Mouse (Mus musculus): ENCODE measurements around the gene Grm5. TPM values are rescaled to one million over a fixed set of nuclear protein-coding genes. Genes with fewer than 3 reads are reported as not detected.

The Grm5 gene
- polyA plus RNA-seq, 1 experiment from 2014 or later: 0.03 TPM

DNA sequence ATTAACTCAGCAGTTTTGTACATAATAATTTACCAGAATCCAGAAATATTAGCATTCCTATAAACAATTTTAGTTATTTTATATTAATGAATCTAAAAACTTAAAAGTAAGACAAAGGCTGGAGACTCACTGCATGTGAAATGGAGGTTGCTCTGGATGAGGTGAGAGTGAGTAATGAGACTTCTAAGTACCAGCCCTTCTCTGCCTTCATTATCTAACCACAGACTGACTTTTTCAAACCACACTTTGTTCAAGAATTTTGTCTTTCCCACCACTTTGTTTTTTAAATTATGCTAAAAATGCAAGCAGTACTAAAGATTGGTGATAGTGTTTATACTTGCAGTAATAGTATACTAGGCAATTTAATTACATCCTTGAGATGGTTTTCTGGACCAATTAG is 259.5 kb downstream of the Grm5 start:
- Histone ChIP-seq H3K4me3 (ENCODE audit: low read depth, low read length) (no peak overlapping the region), H3K27me3 (ENCODE audit: insufficient read depth, low read length) (no peaks in the 10 kb centered on the region), H3K4me1 (ENCODE audit: insufficient read depth) (no peaks in the 10 kb centered on the region), H3K27ac (ENCODE audit: low read depth) (no peak overlapping the region), H3K9me3 (ENCODE audit: low read depth, low read length) (no peaks in the 10 kb centered on the region), H3K9ac (no peak overlapping the region), H3K4me2 (no peak overlapping the region), H3K36me3 (ENCODE audit: insufficient read depth) (no peaks in the 10 kb centered on the region)
- DNase-seq (peak; percentile 73), ATAC-seq (ENCODE audit: insufficient read depth) (peak; percentile 52; the same call in 1 of the 2 replicates)
- no peak for TF ChIP-seq CTCF (IDR thresholded peaks at IDR 0.05; ENCODE audit: low read depth)

DNA sequence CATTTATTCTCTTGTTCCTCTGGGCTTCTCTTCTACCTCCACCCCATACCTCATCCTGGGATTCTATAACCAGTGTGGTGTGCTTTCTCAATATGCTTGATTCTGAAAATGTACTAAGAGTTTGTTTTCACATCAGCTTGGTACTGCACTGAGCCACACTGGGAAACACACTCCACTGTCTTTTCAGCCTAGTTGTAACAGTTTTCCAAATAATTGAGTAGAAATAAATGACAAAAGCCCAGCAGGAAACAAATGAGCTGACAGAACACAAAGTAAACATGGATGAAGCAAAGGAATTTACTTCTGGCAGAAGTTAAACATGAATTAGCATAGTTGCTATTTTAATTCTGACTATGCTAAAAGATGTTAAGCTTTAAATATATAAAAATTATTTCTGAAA is 262.1 kb downstream of the Grm5 start:
- Histone ChIP-seq H3K9me3 (ENCODE audit: low read depth, low read length) (no peaks in the 10 kb centered on the region), H3K4me2 (no peak overlapping the region), H3K4me3 (ENCODE audit: low read depth, low read length) (no peak overlapping the region), H3K36me3 (ENCODE audit: insufficient read depth) (no peaks in the 10 kb centered on the region), H3K27me3 (ENCODE audit: insufficient read depth, low read length) (no peaks in the 10 kb centered on the region), H3K27ac (ENCODE audit: low read depth) (peak overlapping the region; percentile 73), H3K9ac (no peak overlapping the region), H3K4me1 (ENCODE audit: insufficient read depth) (no peaks in the 10 kb centered on the region)
- no peak for TF ChIP-seq CTCF (IDR thresholded peaks at IDR 0.05; ENCODE audit: low read depth)
- DNase-seq (peak; percentile 81), ATAC-seq (ENCODE audit: insufficient read depth) (peak; percentile 79)

DNA sequence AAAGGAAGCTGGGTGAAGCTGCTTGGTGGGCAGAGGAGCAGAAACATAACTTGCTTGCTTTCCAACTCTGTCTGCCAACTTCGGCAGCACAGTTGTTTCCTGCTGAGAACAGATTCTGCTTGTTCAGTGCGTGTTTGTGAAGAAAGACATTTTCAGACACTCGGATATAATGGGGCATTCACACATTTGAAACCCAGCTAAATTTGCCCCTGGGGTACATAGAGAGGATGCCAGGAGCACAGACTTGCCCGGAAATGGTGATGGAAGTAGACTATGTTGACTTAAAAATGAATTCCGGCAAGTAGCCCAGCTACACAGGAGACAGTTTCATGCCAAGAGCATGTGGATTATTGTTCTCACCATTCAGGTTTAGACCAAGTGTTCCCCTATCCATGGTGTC is 342.0 kb downstream of the Grm5 start:
- DNase-seq (peak; percentile 4), ATAC-seq (ENCODE audit: insufficient read depth) (no peak)
- no peaks in the 10 kb centered on the region for H3K9me3 ChIP-seq (ENCODE audit: low read depth, low read length)
- no peak overlapping the region for H3K9ac ChIP-seq
- no peak overlapping the region for H3K4me2 ChIP-seq
- no peak overlapping the region for H3K4me3 ChIP-seq (ENCODE audit: low read depth, low read length)
- H3K27me3 ChIP-seq (ENCODE audit: insufficient read depth, low read length): no peaks in the 10 kb centered on the region
- no peak overlapping the region for H3K27ac ChIP-seq (ENCODE audit: low read depth)
- WGBS: 57% methylated on average over 5 of the region's 5 CpGs
- H3K4me1 ChIP-seq (ENCODE audit: insufficient read depth): no peaks in the 10 kb centered on the region
- TF ChIP-seq CTCF (IDR thresholded peaks at IDR 0.05; ENCODE audit: low read depth): no peak
- no peaks in the 10 kb centered on the region for H3K36me3 ChIP-seq (ENCODE audit: insufficient read depth)

DNA sequence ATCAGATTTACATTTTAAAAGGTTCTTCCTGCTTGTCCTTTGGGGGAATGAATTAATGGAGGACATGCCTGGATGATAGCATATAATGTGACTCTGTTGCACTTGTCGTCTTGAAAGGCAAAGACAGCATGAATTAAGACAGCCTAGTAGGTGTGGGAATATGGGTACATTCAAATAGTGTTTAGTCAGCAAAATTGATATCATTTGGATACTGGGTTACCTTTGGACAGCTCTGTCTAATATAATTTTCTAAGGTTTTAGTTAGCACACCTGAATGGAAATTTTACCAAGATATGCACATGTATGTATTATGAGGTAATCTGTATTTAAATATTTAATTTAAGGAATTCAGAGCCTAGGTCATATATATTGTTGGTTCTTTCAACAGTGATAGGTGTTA is 353.4 kb downstream of the Grm5 start:
- Histone ChIP-seq H3K27me3 (ENCODE audit: insufficient read depth, low read length) (no peaks in the 10 kb centered on the region), H3K27ac (ENCODE audit: low read depth) (no peak overlapping the region), H3K4me1 (ENCODE audit: insufficient read depth) (no peaks in the 10 kb centered on the region), H3K4me2 (no peak overlapping the region), H3K36me3 (ENCODE audit: insufficient read depth) (no peaks in the 10 kb centered on the region), H3K9ac (no peak overlapping the region), H3K4me3 (ENCODE audit: low read depth, low read length) (no peak overlapping the region), H3K9me3 (ENCODE audit: low read depth, low read length) (no peaks in the 10 kb centered on the region)
- TF ChIP-seq CTCF (IDR thresholded peaks at IDR 0.05; ENCODE audit: low read depth): no peak
- no peak for DNase-seq
- 77% methylated on average over 1 of the region's 1 CpGs for WGBS
- ATAC-seq (ENCODE audit: insufficient read depth): no peak

DNA sequence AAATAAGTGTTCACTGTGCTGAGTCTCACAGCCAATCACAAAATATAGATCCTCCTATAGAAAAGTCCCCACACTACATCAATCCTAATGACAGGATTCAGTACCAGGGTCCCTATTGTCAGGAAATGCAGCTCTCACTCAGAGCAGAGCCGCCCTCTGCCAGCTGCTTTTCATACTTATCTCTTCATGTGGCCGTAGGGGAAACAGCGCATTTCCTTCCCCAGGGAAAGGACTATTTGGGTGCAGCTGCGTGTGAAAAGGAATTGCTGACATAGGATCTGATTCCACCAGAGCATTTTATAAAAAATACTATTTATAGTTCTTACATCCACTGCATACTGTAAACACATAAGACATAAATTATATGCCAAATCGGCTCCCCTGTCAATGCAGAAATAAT is 354.3 kb downstream of the Grm5 start:
- no peaks in the 10 kb centered on the region for H3K4me1 ChIP-seq (ENCODE audit: insufficient read depth)
- H3K36me3 ChIP-seq (ENCODE audit: insufficient read depth): no peaks in the 10 kb centered on the region
- no peak overlapping the region for H3K9ac ChIP-seq
- no peaks in the 10 kb centered on the region for H3K27me3 ChIP-seq (ENCODE audit: insufficient read depth, low read length)
- TF ChIP-seq CTCF (IDR thresholded peaks at IDR 0.05; ENCODE audit: low read depth): no peak
- H3K27ac ChIP-seq (ENCODE audit: low read depth): no peak overlapping the region
- H3K4me3 ChIP-seq (ENCODE audit: low read depth, low read length): no peak overlapping the region
- H3K4me2 ChIP-seq: no peak overlapping the region
- DNase-seq: peak; percentile 72
- H3K9me3 ChIP-seq (ENCODE audit: low read depth, low read length): no peaks in the 10 kb centered on the region
- WGBS: 13% methylated on average over 5 of the region's 5 CpGs
- peak; percentile 81; the same call in 1 of the 2 replicates for ATAC-seq (ENCODE audit: insufficient read depth)

DNA sequence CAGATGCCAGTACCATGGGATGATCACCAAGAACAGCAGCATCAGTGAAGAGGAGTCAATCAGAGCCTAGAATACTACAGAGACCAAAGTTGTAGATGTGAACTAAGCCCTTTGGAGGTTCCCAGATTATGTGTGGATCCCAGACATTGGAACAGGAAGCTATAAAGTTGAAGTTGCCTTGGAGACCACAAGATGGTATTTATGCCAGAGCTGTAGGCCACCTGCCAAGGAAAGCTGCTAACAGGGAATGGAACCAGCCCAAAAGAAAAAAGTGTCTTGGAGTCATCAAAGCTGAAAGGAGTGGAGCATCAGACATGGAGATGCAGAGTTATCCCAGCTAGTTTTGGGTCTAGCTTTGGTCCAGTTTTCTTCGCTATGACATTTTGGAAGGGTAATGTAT is 366.2 kb downstream of the Grm5 start:
- Histone ChIP-seq H3K4me1 (ENCODE audit: insufficient read depth) (no peaks in the 10 kb centered on the region), H3K4me3 (ENCODE audit: low read depth, low read length) (no peak overlapping the region), H3K9me3 (ENCODE audit: low read depth, low read length) (no peaks in the 10 kb centered on the region), H3K36me3 (ENCODE audit: insufficient read depth) (no peaks in the 10 kb centered on the region), H3K4me2 (no peak overlapping the region), H3K27me3 (ENCODE audit: insufficient read depth, low read length) (no peaks in the 10 kb centered on the region), H3K9ac (no peak overlapping the region), H3K27ac (ENCODE audit: low read depth) (no peak overlapping the region)
- no peak for ATAC-seq (ENCODE audit: insufficient read depth)
- no peak for DNase-seq
- no peak for TF ChIP-seq CTCF (IDR thresholded peaks at IDR 0.05; ENCODE audit: low read depth)
- 97% methylated on average over 1 of the region's 1 CpGs for WGBS

DNA sequence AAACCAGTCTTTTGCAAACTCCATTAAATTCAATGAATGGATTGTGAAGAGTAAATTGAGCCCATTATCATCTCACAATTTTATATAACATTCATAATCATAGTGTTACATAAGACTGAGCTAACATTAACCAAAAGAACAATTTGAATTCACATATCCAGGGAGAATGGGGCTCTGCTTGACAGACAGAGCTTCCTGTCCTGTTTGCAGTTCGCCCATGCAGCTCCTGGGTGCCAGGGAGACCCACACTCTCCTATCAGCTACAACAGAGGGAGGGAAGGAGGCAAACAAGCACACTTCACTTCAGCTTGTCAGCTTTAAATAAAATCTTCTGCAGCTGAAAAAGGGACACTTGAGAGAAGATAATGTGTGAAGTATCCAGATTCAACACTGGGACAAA is 389.2 kb downstream of the Grm5 start:
- no peak for TF ChIP-seq CTCF (IDR thresholded peaks at IDR 0.05; ENCODE audit: low read depth)
- Histone ChIP-seq H3K27ac (ENCODE audit: low read depth) (no peak overlapping the region), H3K4me1 (ENCODE audit: insufficient read depth) (no peaks in the 10 kb centered on the region), H3K27me3 (ENCODE audit: insufficient read depth, low read length) (no peaks in the 10 kb centered on the region), H3K36me3 (ENCODE audit: insufficient read depth) (no peaks in the 10 kb centered on the region), H3K4me2 (no peak overlapping the region), H3K9me3 (ENCODE audit: low read depth, low read length) (no peaks in the 10 kb centered on the region), H3K4me3 (ENCODE audit: low read depth, low read length) (no peak overlapping the region), H3K9ac (no peak overlapping the region)
- ATAC-seq (ENCODE audit: insufficient read depth): no peak
- 38% methylated on average over 1 of the region's 1 CpGs for WGBS
- no peak for DNase-seq

DNA sequence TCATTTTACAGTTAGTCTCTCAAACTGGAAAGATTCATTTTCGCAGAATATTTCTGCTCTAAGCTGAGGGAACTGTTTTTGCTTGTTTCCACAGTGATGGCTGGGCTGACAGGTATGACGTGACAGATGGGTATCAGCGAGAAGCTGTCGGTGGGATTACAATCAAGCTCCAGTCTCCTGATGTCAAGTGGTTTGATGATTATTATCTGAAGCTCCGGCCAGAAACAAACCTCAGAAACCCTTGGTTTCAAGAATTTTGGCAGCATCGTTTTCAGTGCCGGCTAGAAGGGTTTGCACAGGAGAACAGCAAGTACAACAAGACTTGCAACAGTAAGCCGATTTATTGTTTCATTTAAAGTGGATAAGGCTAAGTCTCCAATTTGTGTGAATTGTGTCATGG is 391.1 kb downstream of the Grm5 start:
- no peak for ATAC-seq (ENCODE audit: insufficient read depth)
- Histone ChIP-seq H3K27ac (ENCODE audit: low read depth) (no peak overlapping the region), H3K36me3 (ENCODE audit: insufficient read depth) (no peaks in the 10 kb centered on the region), H3K4me1 (ENCODE audit: insufficient read depth) (no peaks in the 10 kb centered on the region), H3K9ac (no peak overlapping the region), H3K27me3 (ENCODE audit: insufficient read depth, low read length) (no peaks in the 10 kb centered on the region), H3K9me3 (ENCODE audit: low read depth, low read length) (no peaks in the 10 kb centered on the region), H3K4me2 (no peak overlapping the region), H3K4me3 (ENCODE audit: low read depth, low read length) (no peak overlapping the region)
- 68% methylated on average over 8 of the region's 8 CpGs for WGBS
- DNase-seq: no peak
- no peak for TF ChIP-seq CTCF (IDR thresholded peaks at IDR 0.05; ENCODE audit: low read depth)

Data from lung, embryonic 14.5 days (tissue).